Mouse (Mus musculus) heart, embryonic 13.5 days (tissue): Measurements from ENCODE around the gene Tbc1d22a. TPM values are rescaled to one million over a fixed set of nuclear protein-coding genes. Genes with fewer than 3 reads are reported as not detected.

Experiments used
- ATAC-seq: fragments of 200-750 bp; cut with Nextera tagmentation; 2 replicates; pipeline ENCODE4 v1.8.0; 2017; ENCODE audit warnings: moderate TSS enrichment; ENCODE audit not compliant: insufficient number of reproducible peaks, low FRiP score, low TSS enrichment; ENCODE audit errors: extremely low read depth
- H3K27ac ChIP-seq: fragments of 300-500 bp; sonication (generic); replicated peaks from 2 replicates; pipeline ENCODE4 v1.5.1; 2015; ENCODE audit warnings: moderate library complexity, mild to moderate bottlenecking, inconsistent platforms
- H3K27me3 ChIP-seq: fragments of 300-500 bp; sonication (generic); replicated peaks from 2 replicates; pipeline ENCODE4 v1.6.1; 2015; ENCODE audit warnings: mild to moderate bottlenecking, inconsistent platforms
- H3K36me3 ChIP-seq: fragments of 300-500 bp; sonication (generic); 2 replicates; pipeline ENCODE4 v1.6.1; 2015; ENCODE audit warnings: mild to moderate bottlenecking, inconsistent platforms
- H3K4me1 ChIP-seq: fragments of 300-500 bp; sonication (generic); 2 replicates; pipeline ENCODE4 v1.6.1; 2015; ENCODE audit warnings: inconsistent platforms
- H3K4me2 ChIP-seq: fragments of 300-500 bp; sonication (generic); 2 replicates; pipeline ENCODE4 v1.6.1; 2015; ENCODE audit warnings: inconsistent platforms, mild to moderate bottlenecking, moderate library complexity
- H3K4me3 ChIP-seq: fragments of 300-500 bp; sonication (generic); 2 replicates; pipeline ENCODE4 v1.5.1; 2015; ENCODE audit warnings: moderate library complexity, mild to moderate bottlenecking, inconsistent platforms
- H3K9ac ChIP-seq: fragments of 300-500 bp; sonication (generic); 2 replicates; pipeline ENCODE4 v1.6.1; 2015; ENCODE audit warnings: inconsistent platforms, mild to moderate bottlenecking, moderate library complexity
- H3K9me3 ChIP-seq: fragments of 300-500 bp; sonication (generic); 2 replicates; pipeline ENCODE4 v1.6.1; 2016; ENCODE audit warnings: inconsistent platforms
- WGBS: fragments of 180-500 bp; shearing (Covaris S2); methylation state at CpG from one replicate; pipeline ENCODE4 v1.1.7; 2015; ENCODE audit warnings: mixed read lengths; 5-methylcytosine and 5-hydroxymethylcytosine counted together
- polyA plus RNA-seq: library from polyadenylated mRNA; unstranded; fragments of >200 nt; fragmentation: Nextera tagmentation; extraction: Ambion mirVana; gene quantifications from 2 replicates; pipeline ENCODE4 v1.2.1, GENCODE M21; 2015

Tbc1d22a gene
- polyA plus RNA-seq, result 8.8 and 9.1 TPM in 2 replicates

DNA sequence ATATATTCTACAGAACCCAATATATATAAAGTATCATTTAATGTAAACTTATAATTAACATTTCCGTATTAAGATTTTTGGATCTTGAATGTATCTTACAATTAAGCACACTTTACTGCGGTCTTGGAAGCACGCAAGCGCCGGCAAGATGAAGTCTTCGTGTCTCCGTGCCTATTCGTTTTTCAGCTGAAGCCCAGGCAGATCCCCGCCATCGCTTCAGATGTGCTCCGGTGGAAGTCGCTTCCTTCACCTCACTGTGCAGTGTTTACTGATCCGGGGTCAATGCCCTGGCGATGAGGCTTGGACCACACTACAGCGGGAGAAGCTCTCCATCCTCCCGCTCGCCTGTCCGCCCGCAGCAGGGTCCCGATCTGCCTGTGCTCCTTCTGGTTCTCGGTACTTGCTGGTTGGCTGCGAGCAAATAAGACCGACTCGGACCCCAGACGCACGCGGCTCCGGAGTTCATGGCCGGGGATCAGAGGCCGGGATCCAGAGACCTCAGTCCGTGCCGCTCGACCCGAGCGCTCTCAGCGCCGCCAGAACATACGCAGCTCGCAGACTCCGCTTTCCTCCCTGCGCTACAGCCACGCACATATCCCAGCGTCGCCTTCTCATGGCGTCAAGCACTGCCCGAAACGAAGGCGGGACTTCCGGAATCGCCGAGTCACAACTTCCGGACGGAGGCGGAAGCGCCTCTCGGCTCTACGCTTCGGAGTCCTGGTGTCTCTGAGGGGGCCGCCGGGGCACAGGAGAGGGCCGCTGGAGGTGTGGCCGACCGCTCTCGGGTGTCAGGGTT lies at the start of gene Tbc1d22a:
TSS of gene Tbc1d22a (plus strand) at position 707 of the 796 bp plus-strand sequence.
- Histone ChIP-seq H3K4me2 (peak within 1 kb of the TSS; percentile 98), H3K27ac (peak within 1 kb of the TSS; percentile 91), H3K4me1 (peaks cover 34% of the 10 kb centered on the region), H3K9me3 (no peaks in the 10 kb centered on the region), H3K36me3 (no peaks in the 10 kb centered on the region), H3K4me3 (peak within 1 kb of the TSS; percentile 96), H3K27me3 (no peaks in the 10 kb centered on the region), H3K9ac (peak within 1 kb of the TSS; percentile 95)
- peak; percentile 74 for ATAC-seq
- WGBS, result under 1% methylated on average over 64 of the region's 64 CpGs

DNA sequence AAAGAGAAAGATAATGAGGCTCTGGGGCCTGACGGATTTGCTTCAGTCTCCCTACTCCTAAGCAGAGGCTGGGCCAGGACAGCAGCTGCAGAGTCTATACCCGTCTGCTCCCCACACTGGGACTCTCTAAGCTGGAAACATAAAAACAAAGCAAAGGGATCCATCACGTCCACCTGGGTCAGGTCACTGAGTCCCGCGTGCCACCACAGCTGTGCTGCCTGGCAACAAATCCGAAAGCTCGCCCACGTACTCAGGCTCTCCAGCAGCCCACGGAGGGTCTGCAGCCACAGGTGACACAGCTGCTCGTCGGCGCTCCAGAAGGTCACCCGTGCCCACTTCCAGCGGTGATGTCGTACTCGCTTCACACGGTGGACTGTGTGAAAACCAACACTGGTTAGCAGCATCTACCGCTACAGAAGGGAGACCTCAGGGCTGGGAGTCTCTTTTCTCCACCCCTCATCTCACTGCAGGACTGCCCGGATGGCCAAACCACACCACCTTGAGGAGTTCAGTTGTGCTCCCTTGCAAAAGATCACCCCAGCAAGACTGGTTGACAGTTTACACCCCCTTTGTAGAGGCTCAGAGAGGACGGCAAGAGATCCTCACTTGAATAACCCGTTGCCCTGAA lies 49.4 kb upstream of the Tbc1d22a start:
- Histone ChIP-seq H3K9ac (no peak overlapping the region), H3K9me3 (peaks cover 5% of the 10 kb centered on the region; the same call in 1 of the 2 replicates), H3K4me3 (no peak overlapping the region), H3K36me3 (peaks cover 45% of the 10 kb centered on the region), H3K4me2 (no peak overlapping the region), H3K4me1 (peaks cover 21% of the 10 kb centered on the region), H3K27me3 (no peaks in the 10 kb centered on the region), H3K27ac (no peak overlapping the region)
- no peak; the same call in 1 of the 2 replicates for ATAC-seq
- WGBS, result 78% methylated on average over 21 of the region's 21 CpGs

DNA sequence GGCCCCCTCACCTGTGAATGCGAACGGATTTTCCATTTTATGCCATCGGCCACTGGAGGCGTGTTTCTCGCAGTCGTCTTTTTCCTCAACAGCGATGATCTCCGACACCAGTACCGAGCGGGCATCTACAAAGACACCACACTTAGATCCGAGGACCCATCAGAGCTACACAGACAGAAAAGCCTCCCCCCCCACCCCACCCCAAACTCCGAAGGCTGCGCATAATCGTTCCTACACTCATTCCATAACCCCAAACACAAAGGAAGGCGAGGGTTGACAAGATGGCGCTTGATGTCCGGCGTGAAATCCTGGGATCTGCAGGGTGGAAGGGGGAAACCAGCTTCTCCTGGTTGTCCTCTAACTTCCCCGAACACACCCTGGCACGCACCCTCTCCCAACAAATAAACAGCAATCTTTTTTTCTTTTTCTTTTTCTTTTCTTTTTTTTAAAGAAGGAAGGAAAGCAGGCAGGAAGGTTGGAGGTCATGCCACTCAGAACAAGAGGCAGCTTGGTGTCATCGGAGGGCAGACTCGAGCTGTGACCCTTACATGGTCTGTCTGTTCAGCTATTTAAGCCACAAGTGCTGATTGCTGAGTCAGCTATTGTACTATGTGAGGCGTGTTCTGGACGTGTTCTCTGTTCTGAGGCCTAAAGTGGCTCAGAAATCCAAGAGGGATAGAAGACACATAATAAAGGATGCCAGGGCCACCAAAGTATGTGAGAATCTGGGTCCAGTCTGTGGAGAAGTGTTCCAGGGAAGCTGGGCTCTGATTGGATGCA lies 48.3 kb upstream of the Tbc1d22a start:
- WGBS, result 83% methylated on average over 24 of the region's 24 CpGs
- H3K9me3 ChIP-seq, result peaks cover 5% of the 10 kb centered on the region; the same call in 1 of the 2 replicates
- H3K4me2 ChIP-seq, result no peak overlapping the region
- H3K27ac ChIP-seq, result no peak overlapping the region
- H3K4me1 ChIP-seq, result peaks cover 32% of the 10 kb centered on the region
- no peaks in the 10 kb centered on the region for H3K27me3 ChIP-seq
- H3K4me3 ChIP-seq, result no peak overlapping the region
- no peak overlapping the region for H3K9ac ChIP-seq
- ATAC-seq, result no peak
- H3K36me3 ChIP-seq, result peaks cover 45% of the 10 kb centered on the region

DNA sequence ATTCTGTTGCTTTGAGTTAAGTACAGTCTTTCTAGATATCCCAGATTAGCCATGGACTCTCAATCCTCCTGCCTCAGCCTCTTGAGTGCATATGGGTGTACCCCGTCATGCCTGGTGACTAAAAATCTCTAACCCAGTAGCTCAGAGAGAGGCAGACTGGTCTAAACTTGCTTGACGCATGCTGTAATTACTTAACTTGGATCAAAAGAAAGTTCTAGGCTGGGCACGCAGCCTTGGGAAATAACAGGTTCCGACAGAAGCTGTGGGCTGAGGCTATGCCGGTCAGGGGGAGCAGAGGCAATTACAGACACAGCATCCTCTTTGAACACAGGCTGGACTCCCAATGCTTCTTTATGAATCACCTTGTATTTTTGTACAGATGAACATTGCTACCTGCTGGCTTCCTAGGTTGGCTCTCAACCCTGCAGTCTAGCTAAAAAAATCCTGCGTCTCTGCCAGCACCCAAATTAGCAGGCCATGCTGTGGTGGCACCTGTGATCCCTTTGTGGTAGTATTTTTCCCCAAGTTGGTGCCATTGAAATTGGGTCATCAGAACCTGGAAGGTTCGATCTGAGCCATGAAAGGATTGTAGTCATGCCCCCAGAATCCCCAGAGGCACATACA lies 47.1 kb upstream of the Tbc1d22a start:
- H3K27me3 ChIP-seq, result no peaks in the 10 kb centered on the region
- H3K36me3 ChIP-seq, result peaks cover 34% of the 10 kb centered on the region
- no peak overlapping the region for H3K9ac ChIP-seq
- WGBS, result 89% methylated on average over 7 of the region's 7 CpGs
- no peak overlapping the region for H3K27ac ChIP-seq
- no peaks in the 10 kb centered on the region for H3K9me3 ChIP-seq
- no peak overlapping the region for H3K4me3 ChIP-seq
- ATAC-seq, result no peak
- H3K4me1 ChIP-seq, result peaks cover 43% of the 10 kb centered on the region
- no peak overlapping the region for H3K4me2 ChIP-seq

DNA sequence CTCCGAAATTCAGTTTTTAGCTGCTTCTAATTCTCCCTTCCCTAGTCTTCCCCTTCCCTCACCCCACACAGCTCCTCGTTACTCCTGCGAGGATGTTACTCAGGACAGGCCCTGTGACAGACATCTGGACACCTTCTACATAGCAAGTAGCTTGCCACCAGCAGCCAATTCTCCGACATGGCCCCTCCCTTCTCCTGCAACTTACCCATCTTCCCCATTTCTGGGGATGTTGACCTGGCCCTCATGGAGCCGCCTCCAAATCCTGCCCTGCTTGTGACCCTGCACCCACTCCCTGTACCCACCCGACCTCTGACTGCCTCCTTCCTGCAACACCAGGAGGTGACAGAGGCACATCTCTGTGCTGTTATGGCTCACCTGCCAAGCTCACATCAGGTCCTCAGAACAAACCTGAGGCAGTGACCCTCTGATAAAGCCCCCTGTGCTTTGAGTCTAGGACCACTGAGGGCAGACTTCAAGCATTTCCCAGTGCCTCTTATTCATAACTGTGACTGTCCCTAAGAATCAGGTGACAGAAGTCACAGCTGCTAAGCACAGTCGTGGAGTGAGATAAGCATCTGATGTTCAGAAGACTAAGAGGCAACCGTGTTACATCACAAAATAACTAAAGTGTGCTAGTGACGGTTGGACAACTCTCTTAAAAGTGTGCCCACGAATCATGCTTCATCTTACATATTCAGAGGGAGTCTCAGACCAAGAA lies 46.3 kb upstream of the Tbc1d22a start:
- H3K4me1 ChIP-seq, result peaks cover 51% of the 10 kb centered on the region
- H3K27me3 ChIP-seq, result no peaks in the 10 kb centered on the region
- no peaks in the 10 kb centered on the region for H3K9me3 ChIP-seq
- H3K36me3 ChIP-seq, result peaks cover 26% of the 10 kb centered on the region
- no peak overlapping the region for H3K4me3 ChIP-seq
- H3K9ac ChIP-seq, result no peak overlapping the region
- no peak overlapping the region for H3K4me2 ChIP-seq
- 66% methylated on average over 10 of the region's 10 CpGs for WGBS
- ATAC-seq, result no peak
- peak overlapping the region; percentile 66 for H3K27ac ChIP-seq

DNA sequence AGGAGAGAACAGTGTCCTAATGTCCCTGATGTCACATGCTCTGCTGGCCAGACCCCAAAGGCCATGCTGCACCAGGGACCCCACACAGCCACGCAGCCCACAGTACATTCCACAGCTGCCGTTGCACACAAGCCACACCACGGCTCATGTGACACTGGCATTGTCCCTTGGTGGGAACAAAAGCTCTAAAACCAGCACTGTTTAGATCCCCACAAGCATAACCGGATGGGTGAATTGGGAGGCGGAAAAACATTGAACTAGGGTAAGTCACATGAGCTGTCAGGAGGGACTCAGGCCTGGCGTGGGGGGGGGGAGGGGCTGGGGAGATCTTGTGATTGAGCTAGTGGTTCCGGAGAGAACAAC lies 45.8 kb upstream of the Tbc1d22a start:
- WGBS, result 36% methylated on average over 7 of the region's 7 CpGs
- Histone ChIP-seq H3K27me3 (no peaks in the 10 kb centered on the region), H3K36me3 (peaks cover 23% of the 10 kb centered on the region)

DNA sequence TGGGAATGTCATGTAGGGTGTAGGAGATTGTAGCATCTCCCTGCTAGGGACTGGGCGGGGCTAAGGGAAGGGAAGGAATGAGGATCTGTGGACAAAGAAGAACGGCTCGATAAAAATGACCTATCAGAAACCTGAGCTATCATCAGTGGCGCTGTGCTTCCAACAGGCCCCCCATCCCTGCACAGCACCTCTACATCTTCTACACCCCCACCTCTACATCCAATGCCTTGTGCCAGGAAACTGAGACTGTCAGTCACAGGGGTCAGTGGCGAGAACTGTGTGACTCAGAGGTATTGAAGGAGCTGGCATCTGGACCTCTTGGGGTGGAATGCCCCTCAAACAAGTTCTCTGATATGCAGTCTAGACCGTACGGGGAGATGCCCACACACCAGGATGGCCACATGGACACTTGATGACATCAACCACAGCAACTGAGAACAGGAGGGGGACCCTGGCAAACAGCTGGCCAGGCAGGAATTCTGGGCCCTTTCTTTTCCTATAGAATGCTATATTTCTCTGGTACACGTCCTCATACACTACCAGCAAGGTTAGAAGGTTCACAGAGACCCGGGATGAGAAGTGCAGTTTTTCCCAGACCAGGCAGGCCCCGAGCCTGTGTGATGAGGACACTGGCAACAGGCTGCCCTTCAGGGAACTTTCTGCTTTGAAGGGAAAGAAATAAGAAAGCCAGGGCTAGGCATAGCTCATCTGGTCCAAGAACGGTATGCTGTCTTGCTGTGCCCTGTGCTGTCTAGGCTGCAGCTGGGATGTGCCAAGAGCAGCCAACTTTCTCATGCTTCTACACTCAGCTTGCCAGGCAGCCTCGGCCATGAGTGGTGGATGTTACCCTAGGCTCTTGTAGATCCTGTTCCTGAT lies 45.1 kb upstream of the Tbc1d22a start:
- 63% methylated on average over 12 of the region's 12 CpGs for whole genome bisulfite sequencing
- peak overlapping the region; percentile 55 for H3K9ac ChIP-seq
- H3K9me3 ChIP-seq, result no peaks in the 10 kb centered on the region
- no peak for ATAC-seq
- H3K4me2 ChIP-seq, result peak overlapping the region; percentile 24
- H3K4me3 ChIP-seq, result no peak overlapping the region
- H3K27me3 ChIP-seq, result no peaks in the 10 kb centered on the region
- H3K4me1 ChIP-seq, result peaks cover 63% of the 10 kb centered on the region
- H3K27ac ChIP-seq, result peak overlapping the region; percentile 66
- H3K36me3 ChIP-seq, result peaks cover 18% of the 10 kb centered on the region

More for the DNA sequence above, 45.8 kb upstream of the Tbc1d22a start:
- H3K4me2 ChIP-seq, result peak overlapping the region; percentile 24
- no peak overlapping the region for H3K4me3 ChIP-seq
- H3K4me1 ChIP-seq, result peaks cover 57% of the 10 kb centered on the region
- no peak overlapping the region for H3K9ac ChIP-seq
- no peaks in the 10 kb centered on the region for H3K9me3 ChIP-seq
- no peak for ATAC-seq
- peak overlapping the region; percentile 66 for H3K27ac ChIP-seq

DNA sequence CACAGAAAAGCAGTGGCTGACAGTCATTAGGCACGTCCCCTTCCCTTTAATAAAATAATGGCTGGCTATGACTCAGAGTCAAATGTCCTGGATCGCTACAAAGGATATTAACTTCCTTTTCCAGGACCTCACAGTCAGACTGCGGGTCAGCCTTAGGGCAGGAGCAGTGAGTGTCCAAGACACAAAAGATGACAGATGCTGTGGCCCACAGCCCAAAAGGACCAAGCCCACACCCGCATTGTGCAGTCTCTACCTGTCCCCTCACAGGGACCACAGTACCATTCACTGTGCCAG lies 44.5 kb upstream of the Tbc1d22a start:
- Histone ChIP-seq H3K9me3 (no peaks in the 10 kb centered on the region), H3K27me3 (0 out of 2 replicates have a peak, but pooled peaks cover 2% of the 10 kb centered on the region), H3K4me2 (no peak overlapping the region), H3K36me3 (peaks cover 13% of the 10 kb centered on the region), H3K27ac (peak overlapping the region; percentile 66), H3K4me3 (no peak overlapping the region), H3K9ac (peak overlapping the region; percentile 55), H3K4me1 (peaks cover 69% of the 10 kb centered on the region)
- no peak for ATAC-seq
- 68% methylated on average over 4 of the region's 4 CpGs for WGBS

DNA sequence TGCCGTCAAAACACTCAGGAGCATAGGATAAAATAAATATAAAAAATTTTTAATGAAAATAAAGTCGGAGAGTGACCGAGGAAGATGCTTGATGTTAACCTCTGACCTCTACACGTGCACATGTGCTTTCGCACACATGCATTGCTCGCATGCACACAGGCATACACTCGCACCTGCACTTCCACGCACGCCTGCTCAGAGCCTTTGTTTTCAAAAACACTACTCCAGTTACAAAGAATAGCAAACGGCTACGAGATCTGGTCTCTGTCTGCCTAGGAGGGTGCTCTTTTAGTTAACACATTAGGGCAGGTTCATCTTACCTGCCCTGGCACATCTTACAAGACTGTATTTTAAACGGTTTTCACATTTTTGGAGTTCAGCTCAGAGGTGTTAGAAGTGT lies 42.9 kb upstream of the Tbc1d22a start:
- 73% methylated on average over 12 of the region's 12 CpGs for WGBS
- Histone ChIP-seq H3K9ac (no peak overlapping the region; the same call in 1 of the 2 replicates), H3K36me3 (0 out of 2 replicates have a peak, but pooled peaks cover under 1% of the 10 kb centered on the region), H3K9me3 (no peaks in the 10 kb centered on the region), H3K4me1 (peaks cover 80% of the 10 kb centered on the region), H3K4me3 (no peak overlapping the region), H3K27me3 (peaks cover 4% of the 10 kb centered on the region; the same call in 1 of the 2 replicates), H3K27ac (peak overlapping the region; percentile 55; the same call in 1 of the 2 replicates), H3K4me2 (no peak overlapping the region)
- no peak for ATAC-seq

DNA sequence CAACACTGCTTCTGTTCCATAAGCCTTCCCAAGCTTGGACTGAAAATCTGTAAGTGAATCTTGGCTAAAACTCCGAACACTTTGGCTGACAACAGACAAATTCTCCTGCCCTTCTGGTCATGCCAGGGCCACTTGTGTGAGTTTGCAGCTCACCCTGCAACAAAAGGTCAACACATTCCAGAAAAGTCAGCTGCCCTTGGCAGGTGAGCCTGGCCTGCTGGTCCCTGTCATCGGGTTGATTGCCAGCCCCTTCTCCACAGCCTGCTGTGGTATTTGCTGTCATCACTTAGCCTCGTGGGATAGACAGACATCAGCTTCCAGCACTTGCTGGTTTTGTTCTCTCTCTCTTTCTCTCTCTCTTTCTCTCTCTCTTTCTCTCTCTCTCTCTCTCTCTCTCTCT lies 42.1 kb upstream of the Tbc1d22a start:
- Histone ChIP-seq H3K36me3 (no peaks in the 10 kb centered on the region), H3K9me3 (no peaks in the 10 kb centered on the region), H3K4me1 (peaks cover 89% of the 10 kb centered on the region), H3K27ac (peak overlapping the region; percentile 69), H3K27me3 (peaks cover 4% of the 10 kb centered on the region; the same call in 1 of the 2 replicates), H3K4me3 (no peak overlapping the region), H3K9ac (no peak overlapping the region), H3K4me2 (0 out of 2 replicates have a peak overlapping the region, but pooled peaks have one; percentile 19)
- 0 out of 2 replicates have a peak, but pooled peaks have one; percentile 31 for ATAC-seq
- WGBS, result 23% methylated on average over 3 of the region's 3 CpGs
